In genomic region chr3:133757756-133758420, GRCm38 (mm10) we compare ENCODE assay signal across 8 mouse cellular contexts.
DNase-seq lines count a peak whose midpoint lies in the region; ATAC-seq and TF ChIP-seq lines count a peak whose summit lies in the region.
"Had no signal": no experiment of that assay in that cellular context is flagged by ENCODE, and none has a peak within 500 bp of the region (broad histone marks: within the 10 kb centered on the region; RNA-seq: fewer than 3 reads in every experiment).

No protein-coding gene starts in this region.

- H3K9ac ChIP-seq in kidney, postnatal 0 days (ENCODE audit: low read depth, low read length) = no peak overlapping the region
- no peak overlapping the region for H3K9ac ChIP-seq in limb, embryonic 15.5 days
- H3K9ac ChIP-seq: embryonic facial prominence, embryonic 13.5 days had no signal

- peak overlapping the region; percentile 35 for H3K4me2 ChIP-seq in kidney, postnatal 0 days (ENCODE audit: low read length)
- peak overlapping the region; percentile 22 for H3K4me2 ChIP-seq in limb, embryonic 15.5 days
- H3K4me2 ChIP-seq: embryonic facial prominence, embryonic 13.5 days had no signal

- H3K4me1 ChIP-seq in kidney, postnatal 0 days (replicated peaks; ENCODE audit: insufficient read depth, low read length) = peaks cover 18% of the 10 kb centered on the region
- peaks cover 16% of the 10 kb centered on the region for H3K4me1 ChIP-seq in limb, embryonic 15.5 days
- peaks cover 10% of the 10 kb centered on the region for H3K4me1 ChIP-seq in olfactory bulb, adult 2 months (ENCODE audit: control insufficient read depth, insufficient read depth, low read length)

- no peaks in the 10 kb centered on the region for H3K9me3 ChIP-seq in kidney, postnatal 0 days (replicated peaks; ENCODE audit: low read length)
- no peaks in the 10 kb centered on the region for H3K9me3 ChIP-seq in limb, embryonic 15.5 days
- H3K9me3 ChIP-seq: embryonic facial prominence, embryonic 13.5 days had no signal

- H3K27ac ChIP-seq in kidney, postnatal 0 days = no peak overlapping the region
- H3K27ac ChIP-seq in limb, embryonic 15.5 days = no peak overlapping the region
- H3K27ac ChIP-seq in olfactory bulb, adult 2 months (ENCODE audit: insufficient read depth, low read depth, low read length) = 0 out of 2 replicates have a peak overlapping the region, but pooled peaks have one; percentile 7
- H3K27ac ChIP-seq: embryonic facial prominence, embryonic 13.5 days had no signal

- no peak for TF ChIP-seq CTCF in kidney, postnatal 0 days (IDR thresholded peaks at IDR 0.05; ENCODE audit: low read depth)
- TF ChIP-seq CTCF in olfactory bulb, adult 2 months (IDR thresholded peaks at IDR 0.05; ENCODE audit: insufficient read depth, low read depth, low read length) = no peak

- no peak for DNase-seq in kidney, postnatal 0 days (ENCODE audit: low spot score)
- no peak for DNase-seq in kidney, postnatal 14 days
- peak; percentile 4 for DNase-seq in induced T-regulatory cell, adult 2 months (ENCODE audit: low read depth)
- no peak for DNase-seq in adrenal gland, postnatal 36 days
- no peak for DNase-seq in adrenal gland, adult 8-10 months

- H3K4me3 ChIP-seq in kidney, postnatal 0 days (replicated peaks; ENCODE audit: low read depth, low read length) = no peak overlapping the region
- H3K4me3 ChIP-seq in limb, embryonic 15.5 days = no peak overlapping the region
- H3K4me3 ChIP-seq in olfactory bulb, adult 2 months (ENCODE audit: insufficient read depth, low read depth, low read length) = no peak overlapping the region
- H3K4me3 ChIP-seq: embryonic facial prominence, embryonic 13.5 days had no signal

- no peak for ATAC-seq in kidney, postnatal 0 days (replicated peaks; ENCODE audit: low FRiP score, low read depth)
- ATAC-seq in limb, embryonic 15.5 days (ENCODE audit: insufficient number of reproducible peaks, low FRiP score, low TSS enrichment, low read depth) = no peak

- WGBS in kidney, postnatal 0 days = 41% methylated on average over 12 of the region's 12 CpGs
- WGBS in limb, embryonic 15.5 days = 39% methylated on average over 12 of the region's 12 CpGs
- 51% methylated on average over 12 of the region's 12 CpGs for WGBS in olfactory bulb, adult 2 months

- H3K27me3 ChIP-seq in kidney, postnatal 0 days (ENCODE audit: insufficient read depth, low read length) = no peaks in the 10 kb centered on the region
- H3K27me3 ChIP-seq in limb, embryonic 15.5 days = no peaks in the 10 kb centered on the region
- H3K27me3 ChIP-seq: embryonic facial prominence, embryonic 13.5 days had no signal

- TF ChIP-seq POLR2A in olfactory bulb, adult 2 months (IDR thresholded peaks at IDR 0.05; ENCODE audit: insufficient read depth, low read depth, low read length) = no peak

- H3K36me3 ChIP-seq in kidney, postnatal 0 days (ENCODE audit: insufficient read depth, low read length) = no peaks in the 10 kb centered on the region
- no peaks in the 10 kb centered on the region for H3K36me3 ChIP-seq in limb, embryonic 15.5 days
- H3K36me3 ChIP-seq: embryonic facial prominence, embryonic 13.5 days had no signal
